Mouse (Mus musculus) heart, adult 2 months (tissue): Measurements from ENCODE around the gene Rassf3. TPM values are rescaled to one million over a fixed set of nuclear protein-coding genes. Genes with fewer than 3 reads are reported as not detected.

Source experiments
- DNase-seq, 2 experiments: peaks; one replicate each; pipeline ENCODE4 v3.0.0; 2021
- H3K27ac ChIP-seq: fragments of 200-600 bp; 2 replicates; pipeline ENCODE4 v1.8.1; 2022
- H3K27me3 ChIP-seq: fragments of 200-500 bp; 2 replicates; pipeline ENCODE4 v1.6.1; 2012; ENCODE audit warnings: mild to moderate bottlenecking, low read length, inconsistent platforms, mixed read lengths; ENCODE audit not compliant: control insufficient read depth, insufficient read depth
- H3K36me3 ChIP-seq: fragments of 200-500 bp; 2 replicates; pipeline ENCODE4 v1.6.1; 2012; ENCODE audit warnings: low read length, inconsistent platforms; ENCODE audit not compliant: control insufficient read depth, insufficient read depth
- H3K4me1 ChIP-seq: fragments of 200-500 bp; 2 replicates; pipeline ENCODE4 v1.6.1; 2011; ENCODE audit warnings: low read length; ENCODE audit not compliant: control insufficient read depth, insufficient read depth
- H3K4me3 ChIP-seq: fragments of 200-600 bp; 2 replicates; pipeline ENCODE4 v1.8.1; 2022
- H3K79me2 ChIP-seq: fragments of 200-500 bp; replicated peaks from 2 replicates; pipeline ENCODE4 v1.6.1; 2012; ENCODE audit warnings: mild to moderate bottlenecking, inconsistent platforms, low read length, moderate library complexity, mixed read lengths; ENCODE audit not compliant: control insufficient read depth, insufficient read depth
- H3K9ac ChIP-seq: fragments of 200-500 bp; 2 replicates; pipeline ENCODE4 v1.6.1; 2012; ENCODE audit warnings: low read depth, mild to moderate bottlenecking, control low read depth, inconsistent platforms, low read length, mixed read lengths
- CTCF ChIP-seq: fragments of 200-600 bp; IDR thresholded peaks from 2 replicates; pipeline ENCODE4 v1.8.1; 2022; ENCODE audit warnings: antibody characterized with exemption, mild to moderate bottlenecking, moderate library complexity
- EP300 ChIP-seq: fragments of 200-500 bp; IDR thresholded peaks from 2 replicates; pipeline ENCODE4 v1.6.1; 2011; ENCODE audit warnings: low read depth, low read length, control low read depth; ENCODE audit not compliant: insufficient read depth
- POLR2A ChIP-seq: fragments of 200-500 bp; IDR thresholded peaks from 2 replicates; pipeline ENCODE4 v1.6.1; 2011; ENCODE audit warnings: mild to moderate bottlenecking, low read depth, low read length, control low read depth; ENCODE audit not compliant: insufficient read depth
- WGBS: fragments of 180-500 bp; shearing (Covaris S2); methylation state at CpG from one replicate; pipeline ENCODE4 v1.1.7; 2018; 5-methylcytosine and 5-hydroxymethylcytosine counted together
- intact Hi-C: fragments of 180-260 bp; cut with DNase I; formaldehyde crosslinking; loops from one replicate; pipeline ENCODE4 v1.15.1; 2025
- polyA plus RNA-seq: library from polyadenylated mRNA; depleted of rRNA; stranded (reverse); fragments of >200 nt; gene quantifications from 2 replicates; pipeline ENCODE4 v1.2.3, GENCODE M21; 2012; rRNA removed
- total RNA-seq, 2 experiments: library from RNA; stranded (reverse); gene quantifications; 2 replicates each; pipeline ENCODE4 v1.2.3; 2021

The Rassf3 gene
- total and polyA plus RNA-seq, 3 experiments, result 69.4 to 135 (median 134) TPM

DNA sequence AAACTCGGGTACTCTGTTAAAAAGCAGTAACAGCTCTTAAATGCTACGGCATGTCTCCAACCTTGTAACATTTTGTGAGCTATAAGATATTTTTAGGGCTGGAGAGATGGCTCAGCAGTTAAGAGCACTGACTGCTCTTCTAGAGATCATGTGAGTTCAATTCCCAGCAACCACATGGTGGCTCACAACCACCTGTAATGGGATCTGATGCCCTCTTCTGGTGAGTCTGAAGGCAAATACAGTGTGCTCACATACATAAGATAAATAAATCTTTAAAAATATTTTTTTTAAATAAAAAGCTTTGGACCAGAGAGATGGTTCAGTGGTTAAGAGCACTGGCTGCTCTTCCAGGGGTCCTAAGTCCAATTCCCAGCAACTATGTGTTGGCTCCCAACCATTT lies 115.8 kb downstream of the Rassf3 start:
- intact Hi-C loops, result no loop called here
- Histone ChIP-seq H3K4me1 (peaks cover 1% of the 10 kb centered on the region; the same call in 1 of the 2 replicates), H3K4me3 (no peak overlapping the region), H3K79me2 (no peaks in the 10 kb centered on the region), H3K27me3 (no peaks in the 10 kb centered on the region; the same call in 1 of the 2 replicates), H3K9ac (no peak overlapping the region), H3K27ac (no peak overlapping the region), H3K36me3 (no peaks in the 10 kb centered on the region)
- WGBS, result 91% methylated on average over 2 of the region's 2 CpGs
- no peak for DNase-seq
- TF ChIP-seq EP300 (no peak), POLR2A (no peak), CTCF (no peak)

Other genes with a start within 250 kb of the Rassf3 start
- gene Tbc1d30, start 125.1 kb downstream of the Rassf3 start, total RNA-seq, result 1 to 10 TPM; 1.8 to 1.9 TPM
- gene Tbc1d30, start 125.1 kb downstream of the Rassf3 start, polyA plus RNA-seq, result 0.61 and 0.91 TPM in 2 replicates
- gene Gns, start 111.3 kb downstream of the Rassf3 start, total RNA-seq, result 10 to 100 TPM; 82.1 to 92.2 TPM
- gene Gns, start 111.3 kb downstream of the Rassf3 start, polyA plus RNA-seq, result 45.5 and 55.9 TPM in 2 replicates
- gene Tbk1, start 110.4 kb upstream of the Rassf3 start, total RNA-seq, result 10 to 100 TPM; 14.9 to 15.6 TPM
- gene Tbk1, start 110.4 kb upstream of the Rassf3 start, polyA plus RNA-seq, result 7.2 and 13.4 TPM in 2 replicates
- 10 to 100 TPM; 30.0 to 30.8 TPM for gene Xpot, start 150.0 kb upstream of the Rassf3 start, total RNA-seq
- gene Xpot, start 150.0 kb upstream of the Rassf3 start, polyA plus RNA-seq, result 43.8 and 59.9 TPM in 2 replicates
- gene D930020B18Rik, start 165.2 kb upstream of the Rassf3 start, total RNA-seq, result not detected
- gene D930020B18Rik, start 165.2 kb upstream of the Rassf3 start, polyA plus RNA-seq, result not detected in 2 replicates